Mouse (Mus musculus): ENCODE data around the gene Olfml2a.

Olfml2a gene

DNA sequence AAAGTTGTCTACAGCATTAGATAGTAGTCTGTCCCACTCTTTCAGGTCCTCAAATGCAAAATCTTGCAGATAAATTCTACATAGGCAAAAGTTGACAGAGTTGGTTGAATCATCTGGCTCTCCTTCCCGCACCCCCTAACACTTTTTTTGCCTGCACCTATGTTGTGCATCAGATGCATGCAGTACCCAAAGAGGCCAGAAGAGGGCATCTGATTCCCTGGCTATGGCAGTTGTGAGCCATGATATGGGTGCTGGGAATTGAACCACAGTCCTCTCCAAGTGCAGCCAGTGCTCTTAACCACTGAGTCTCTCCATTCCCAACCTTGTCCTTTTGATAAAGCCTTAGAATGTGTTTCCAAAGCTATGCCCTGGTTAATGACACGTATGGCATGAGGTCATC is 51.7 kb downstream of the Olfml2a start:
- DNase-seq (ENCODE audit: extremely low spot score, low read depth, low spot score): no peak

DNA sequence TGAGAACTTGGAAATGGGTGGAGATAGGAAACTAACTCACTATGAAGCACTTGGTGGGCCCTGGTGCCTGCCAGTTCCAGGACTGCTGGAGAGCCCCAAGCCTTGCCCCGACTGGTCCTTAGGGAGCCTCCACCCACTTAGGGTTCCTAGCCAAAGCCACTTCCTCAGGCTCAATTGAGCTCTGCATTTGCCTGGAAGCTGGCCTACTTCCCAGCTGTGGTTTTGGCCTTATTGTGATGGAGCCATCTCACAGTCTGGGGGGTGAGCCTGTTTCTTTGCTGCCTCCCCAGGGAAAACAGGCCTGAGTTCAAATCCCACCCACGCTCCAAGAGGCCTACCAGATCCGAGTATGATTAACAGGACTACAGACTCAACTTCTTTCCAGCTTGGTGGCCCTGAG is 54.8 kb downstream of the Olfml2a start:
- DNase-seq (ENCODE audit: extremely low spot score, low read depth, low spot score): no peak

DNA sequence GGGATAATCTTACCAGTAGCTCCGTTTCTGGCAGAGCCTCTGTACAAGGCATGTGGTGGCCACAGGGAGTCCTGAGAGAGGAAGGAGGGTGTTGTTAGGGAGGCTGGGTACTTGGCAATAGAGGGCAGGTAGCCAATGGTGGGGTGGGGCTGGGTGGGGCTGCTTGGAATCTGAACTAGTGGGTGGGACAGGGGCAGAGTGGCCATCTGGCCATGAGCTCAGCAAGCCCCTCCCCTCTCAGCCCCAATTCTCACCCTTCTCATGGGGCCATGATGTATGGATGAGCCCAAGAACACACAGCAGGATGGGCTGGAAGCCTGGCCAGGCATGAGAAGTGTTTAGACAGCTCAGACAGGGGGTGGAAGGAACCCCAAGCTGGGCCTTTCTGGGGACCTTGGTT is 55.6 kb downstream of the Olfml2a start:
- DNase-seq (ENCODE audit: extremely low spot score, low read depth, low spot score): no peak

DNA sequence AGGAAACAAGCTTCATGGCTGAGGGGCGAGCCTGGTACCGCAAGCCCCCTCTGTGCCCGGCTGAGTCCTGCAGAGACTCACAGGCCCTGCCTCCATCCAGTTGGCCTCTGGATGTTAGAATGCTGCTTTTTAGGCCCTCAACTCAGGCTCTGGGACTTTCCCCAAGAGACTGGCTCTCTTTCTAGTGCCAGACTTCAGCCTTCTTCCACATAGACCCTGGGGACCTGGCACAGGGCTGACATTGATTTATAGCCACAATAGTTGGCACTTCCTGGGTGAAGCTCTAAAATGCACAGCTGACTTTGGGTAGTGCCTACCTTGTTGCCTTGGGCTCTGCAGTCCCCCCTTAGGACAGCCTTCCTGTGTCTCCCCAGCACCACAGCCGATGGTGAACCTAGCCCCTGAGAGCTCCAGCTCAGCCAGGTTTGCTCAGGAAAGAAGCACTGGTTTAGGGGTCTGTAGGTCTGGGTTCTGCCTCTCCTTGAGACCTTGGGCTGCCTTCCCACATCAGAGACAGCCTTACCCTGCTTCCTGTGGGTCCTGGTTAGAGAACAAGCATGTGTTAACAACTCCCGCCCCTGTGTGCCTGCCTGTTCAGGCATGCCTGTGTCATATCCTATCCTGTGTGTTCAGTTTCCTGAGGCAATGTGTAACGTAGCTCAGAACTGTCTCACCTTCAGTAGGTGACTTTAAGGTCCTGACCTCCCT is 56.2 kb downstream of the Olfml2a start:
- DNase-seq (ENCODE audit: extremely low spot score, low read depth, low spot score): no peak

DNA sequence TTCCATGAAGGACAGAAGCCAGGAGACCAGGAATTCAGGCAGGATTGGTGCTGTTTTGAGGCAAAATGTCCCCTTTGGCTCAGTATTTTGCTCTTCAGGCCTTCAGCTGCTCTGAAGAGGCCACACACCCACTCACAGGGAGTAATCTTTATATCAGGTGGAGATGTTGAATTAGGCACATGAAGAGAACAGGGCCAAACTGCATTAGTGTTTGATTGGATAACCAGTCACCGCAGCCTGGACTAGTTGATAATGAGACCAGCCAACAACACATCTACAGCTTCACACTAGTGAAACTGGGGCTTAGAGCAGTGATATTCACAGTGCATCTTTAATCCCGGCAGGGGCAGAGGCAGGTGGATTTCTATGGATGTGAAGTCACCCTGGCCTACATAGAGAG is 57.2 kb downstream of the Olfml2a start:
- DNase-seq (ENCODE audit: extremely low spot score, low read depth, low spot score): no peak

DNA sequence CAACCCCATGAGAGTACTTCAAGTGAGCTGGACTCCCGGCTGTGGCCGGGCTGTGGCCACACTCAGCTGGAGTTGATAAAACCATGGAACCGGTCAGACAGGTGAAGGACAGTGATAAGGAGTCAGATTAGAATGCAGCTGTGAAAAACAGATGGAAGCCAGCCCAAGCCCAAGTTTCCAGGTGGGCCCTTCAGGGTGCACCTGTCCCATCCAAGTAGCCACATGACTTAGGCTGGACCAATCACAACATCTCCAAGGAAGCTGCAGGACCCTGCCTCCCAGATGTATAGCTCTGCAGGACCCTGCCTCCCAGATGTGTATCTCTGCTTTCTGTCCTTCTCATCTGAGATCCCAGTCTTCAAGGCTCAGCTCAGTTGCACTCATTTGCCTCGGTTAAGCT is 60.2 kb downstream of the Olfml2a start:
- DNase-seq (ENCODE audit: extremely low spot score, low read depth, low spot score): no peak

DNA sequence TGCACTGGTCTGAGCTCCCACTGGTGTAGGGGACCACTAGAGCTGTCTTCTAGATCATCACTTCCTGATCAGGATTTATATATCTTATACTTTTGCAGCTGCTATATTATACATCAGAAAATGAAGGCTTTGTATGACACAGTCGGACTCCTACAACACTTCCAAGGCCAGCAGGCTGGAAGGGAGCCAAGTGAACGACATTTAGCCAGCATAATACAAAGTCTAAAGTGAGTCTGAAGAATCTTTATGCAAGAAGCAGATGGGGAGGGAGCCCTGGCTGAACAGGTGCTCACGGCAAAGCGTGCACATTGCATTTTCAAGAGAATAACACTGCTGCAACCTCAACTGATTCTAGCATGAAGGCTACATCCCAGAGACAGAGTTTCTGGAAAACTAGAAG is 60.7 kb downstream of the Olfml2a start:
- DNase-seq (ENCODE audit: extremely low spot score, low read depth, low spot score): no peak

DNA sequence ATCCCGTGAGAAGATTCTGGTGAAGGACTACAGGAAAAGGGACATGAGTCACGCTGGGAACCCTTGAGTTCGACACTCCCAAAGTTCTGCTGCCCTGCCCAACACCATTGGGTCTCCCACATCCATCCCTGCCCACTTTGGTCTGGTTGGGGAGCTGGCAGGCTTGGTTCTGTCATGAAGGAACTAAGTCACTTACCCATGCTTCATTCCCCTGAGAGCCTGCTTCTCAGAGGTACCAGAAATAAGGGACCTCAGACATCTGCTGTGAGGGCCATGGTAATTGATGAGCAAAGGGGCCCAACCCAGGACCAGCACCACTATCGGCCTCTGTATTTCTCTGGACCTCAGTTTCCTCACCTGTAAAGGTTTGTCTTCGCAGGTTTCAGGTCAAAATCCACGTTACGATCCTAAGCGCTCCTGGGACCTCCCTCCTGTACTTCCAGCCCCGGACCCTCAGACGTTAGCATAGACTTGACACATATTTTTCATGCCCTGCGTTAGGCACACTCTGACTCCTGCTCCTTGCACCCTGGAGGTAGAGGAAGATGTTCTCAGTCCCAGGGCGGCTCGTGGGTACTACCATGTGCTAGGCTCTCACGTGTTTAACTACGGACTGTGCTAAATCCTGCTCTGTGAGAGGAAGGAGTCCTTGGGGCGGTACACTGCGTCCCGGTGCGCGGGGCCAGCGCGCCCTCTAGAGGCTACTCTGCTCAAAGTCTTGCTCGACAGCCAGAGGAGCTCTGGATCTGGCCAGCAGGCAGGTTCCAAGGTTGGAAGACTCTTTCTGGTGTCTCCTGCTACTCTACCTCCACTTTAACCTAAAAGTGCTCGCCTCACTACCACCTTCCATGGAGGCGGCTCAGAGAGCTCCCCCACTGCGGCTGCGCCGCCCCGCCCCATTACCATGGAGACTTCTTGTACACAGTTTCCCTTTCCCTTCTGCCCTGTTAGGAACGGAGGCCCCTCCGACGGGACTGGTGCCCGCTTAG is 65.9 kb downstream of the Olfml2a start, which contains the start of gene Wdr38:
Gene Wdr38, plus strand, starts transcription at position 91 of the 989 bp plus-strand sequence.
- DNase-seq (ENCODE audit: extremely low spot score, low read depth, low spot score): peak; percentile 53

DNA sequence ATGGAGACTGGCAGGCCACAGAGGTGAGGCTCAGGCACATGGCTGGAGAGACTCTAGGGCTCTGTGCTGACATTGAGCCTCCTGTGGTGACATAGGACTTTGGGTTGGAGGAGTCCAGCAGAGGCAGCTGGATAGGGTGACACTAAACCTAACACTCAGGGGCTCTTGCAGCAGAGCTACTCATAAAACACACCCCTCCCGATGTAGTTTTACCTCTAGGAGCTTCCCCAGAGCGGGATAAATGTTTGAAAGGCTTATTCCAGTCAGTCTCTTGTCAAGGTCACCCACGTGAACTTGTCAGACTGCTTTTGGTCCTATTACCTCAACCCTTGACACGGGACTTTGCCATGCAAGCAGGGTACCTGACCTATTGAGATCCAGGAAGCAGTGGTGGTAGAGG is 67.6 kb downstream of the Olfml2a start:
- no peak for DNase-seq (ENCODE audit: extremely low spot score, low read depth, low spot score)

DNA sequence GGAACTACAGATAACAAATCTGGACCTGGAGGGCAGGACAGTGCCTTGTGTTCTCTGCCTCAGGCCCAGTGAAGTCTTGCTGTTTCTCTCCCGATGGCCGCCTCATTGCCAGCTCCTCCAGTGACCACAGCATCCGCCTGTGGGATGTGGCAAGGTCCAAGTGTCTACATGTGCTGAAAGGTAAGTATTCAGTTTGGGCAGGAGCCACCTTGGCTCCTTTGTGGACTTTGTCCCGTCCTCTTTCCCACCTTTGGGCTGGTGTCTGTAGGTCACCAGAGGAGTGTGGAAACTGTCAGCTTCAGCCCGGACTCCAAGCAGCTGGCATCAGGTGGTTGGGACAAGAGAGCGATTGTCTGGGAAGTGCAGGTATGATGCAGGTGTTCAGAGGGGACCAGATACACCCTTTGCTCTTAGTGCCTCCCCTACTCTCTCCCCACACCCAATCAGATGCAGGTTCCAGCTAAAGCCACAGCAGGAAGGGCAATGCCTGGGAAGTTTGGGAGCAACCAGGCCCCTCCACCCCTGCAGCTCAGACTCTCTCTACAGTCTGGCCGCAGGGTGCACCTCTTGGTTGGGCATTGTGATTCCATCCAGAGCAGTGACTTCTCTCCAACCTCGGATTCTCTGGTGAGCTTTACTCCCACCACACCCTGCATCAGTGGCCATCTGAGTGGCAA is 68.3 kb downstream of the Olfml2a start:
- DNase-seq (ENCODE audit: extremely low spot score, low read depth, low spot score): no peak

DNA sequence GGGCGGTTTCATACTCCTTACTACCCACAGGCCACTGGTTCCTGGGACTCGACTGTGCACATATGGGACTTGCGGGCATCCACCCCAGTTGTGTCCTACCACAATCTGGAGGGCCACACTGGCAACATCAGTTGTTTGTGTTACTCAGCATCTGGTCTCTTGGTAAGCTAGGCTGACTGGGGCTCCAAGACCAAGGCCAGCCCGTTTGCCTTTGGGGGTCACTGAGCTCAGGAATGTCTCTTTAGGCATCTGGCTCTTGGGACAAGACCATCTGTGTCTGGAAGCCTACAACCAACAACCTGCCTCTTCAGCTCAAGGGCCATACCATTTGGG is 68.8 kb downstream of the Olfml2a start:
- no peak for DNase-seq (ENCODE audit: extremely low spot score, low read depth, low spot score)

DNA sequence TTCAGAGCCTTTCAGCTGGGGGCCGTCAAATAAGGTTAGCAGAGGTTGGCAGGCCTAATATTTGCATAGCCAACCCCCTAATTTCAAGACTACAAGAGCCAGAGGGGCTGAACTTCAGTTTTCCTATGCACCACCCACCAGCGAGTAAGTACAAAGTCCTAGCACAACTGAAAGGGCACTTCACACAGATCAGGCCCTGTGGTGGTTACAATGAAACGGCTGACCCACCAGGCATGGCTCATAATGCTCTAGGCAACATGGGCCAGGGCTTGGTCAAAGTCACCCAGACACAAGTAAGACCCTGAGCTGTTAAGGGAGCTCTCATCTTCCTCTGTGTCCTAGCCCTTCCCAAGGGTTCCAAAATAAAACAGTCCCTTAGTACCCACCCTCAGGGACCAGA is 70.1 kb downstream of the Olfml2a start:
- no peak for DNase-seq (ENCODE audit: extremely low spot score, low read depth, low spot score)

DNA sequence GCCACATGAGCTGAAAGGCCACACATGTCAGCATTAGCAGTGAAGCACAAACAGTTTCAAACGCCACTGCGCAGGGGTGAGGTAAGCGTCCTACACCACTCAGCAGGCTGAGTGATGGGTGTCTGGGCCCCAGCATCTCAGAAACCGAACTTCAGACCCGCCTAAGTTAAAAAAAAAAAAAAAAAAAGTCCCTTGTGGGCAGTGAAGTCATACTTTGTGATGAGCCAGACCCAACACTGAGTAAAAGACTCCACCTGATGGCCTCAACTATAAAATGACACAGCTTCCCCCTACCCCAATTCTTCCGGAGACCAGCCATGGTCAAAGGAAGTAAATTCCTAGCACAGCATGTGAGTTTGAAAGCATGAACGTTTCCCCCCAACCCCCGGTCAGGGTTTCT is 71.3 kb downstream of the Olfml2a start:
- DNase-seq (ENCODE audit: extremely low spot score, low read depth, low spot score): no peak

DNA sequence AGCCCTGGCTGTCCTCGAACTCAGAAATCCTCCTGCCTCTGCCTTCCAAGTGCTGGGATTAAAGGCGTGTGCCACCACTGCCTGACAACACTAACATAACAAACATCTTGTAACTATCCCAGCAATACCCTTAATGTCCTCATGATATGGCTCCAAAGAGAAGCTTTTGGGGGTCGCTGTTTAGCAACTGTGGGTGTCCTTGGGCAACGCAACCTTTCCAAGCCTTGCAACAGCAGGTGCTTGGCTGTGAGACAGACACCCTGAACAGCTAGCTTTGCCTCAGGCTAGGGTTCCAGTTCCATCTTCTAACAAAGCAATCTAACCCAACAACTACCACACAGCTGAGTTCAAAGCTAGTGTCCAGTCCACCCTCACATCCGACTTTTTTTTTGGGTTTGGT is 71.7 kb downstream of the Olfml2a start:
- no peak for DNase-seq (ENCODE audit: extremely low spot score, low read depth, low spot score)

DNA sequence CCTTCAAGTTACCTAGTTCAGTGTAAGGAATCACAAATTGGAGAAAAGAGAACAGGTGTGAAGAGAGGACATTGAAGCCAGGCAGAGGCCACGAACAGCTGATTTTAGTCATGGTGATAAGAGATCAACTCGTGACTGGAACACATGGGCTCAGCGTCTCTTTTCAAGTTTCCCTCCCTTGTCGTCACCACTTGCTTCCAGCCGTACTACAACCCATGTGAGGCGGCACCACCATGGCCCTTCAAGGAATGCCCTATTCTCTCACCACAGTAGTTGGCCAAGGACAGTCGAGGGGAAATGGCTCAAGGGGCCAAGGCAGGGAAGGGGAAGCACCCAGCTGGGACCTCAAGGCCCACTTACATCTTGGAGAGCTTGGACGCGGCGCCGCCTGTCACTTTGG is 72.6 kb downstream of the Olfml2a start:
- no peak for DNase-seq (ENCODE audit: extremely low spot score, low read depth, low spot score)

DNA sequence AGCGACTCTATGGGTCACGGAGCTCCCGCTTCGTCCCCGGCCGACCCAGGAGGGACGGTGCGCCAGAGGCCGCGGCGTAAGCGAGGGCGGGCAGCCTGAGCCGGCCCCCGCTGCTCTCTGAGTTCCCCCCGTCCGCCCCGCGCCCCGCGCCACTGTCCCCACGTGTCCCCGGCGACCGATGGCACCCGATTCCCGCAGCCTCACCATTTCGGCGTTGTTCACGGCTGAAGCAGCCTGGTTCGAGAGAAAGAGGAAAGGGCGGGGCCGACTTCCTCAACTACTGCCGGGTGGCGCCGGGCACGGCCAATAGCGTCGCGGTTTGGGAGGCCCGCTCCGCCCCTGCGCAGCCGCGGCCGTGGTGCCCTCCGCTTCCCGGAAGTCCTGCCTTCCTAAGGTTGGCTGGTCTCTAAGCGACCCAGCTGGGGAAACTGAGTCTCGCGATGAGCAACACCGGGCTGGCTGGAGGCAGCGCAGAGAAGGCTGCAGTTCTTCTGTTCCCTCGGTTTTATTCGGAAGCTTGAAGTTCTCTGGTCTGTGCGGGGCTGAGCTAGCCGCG is 73.2 kb downstream of the Olfml2a start, which contains the start of gene Arpc5l:
Gene Arpc5l, plus strand, starts transcription at position 469 of the 556 bp plus-strand sequence.
- peak; percentile 33 for DNase-seq (ENCODE audit: extremely low spot score, low read depth, low spot score)

DNA sequence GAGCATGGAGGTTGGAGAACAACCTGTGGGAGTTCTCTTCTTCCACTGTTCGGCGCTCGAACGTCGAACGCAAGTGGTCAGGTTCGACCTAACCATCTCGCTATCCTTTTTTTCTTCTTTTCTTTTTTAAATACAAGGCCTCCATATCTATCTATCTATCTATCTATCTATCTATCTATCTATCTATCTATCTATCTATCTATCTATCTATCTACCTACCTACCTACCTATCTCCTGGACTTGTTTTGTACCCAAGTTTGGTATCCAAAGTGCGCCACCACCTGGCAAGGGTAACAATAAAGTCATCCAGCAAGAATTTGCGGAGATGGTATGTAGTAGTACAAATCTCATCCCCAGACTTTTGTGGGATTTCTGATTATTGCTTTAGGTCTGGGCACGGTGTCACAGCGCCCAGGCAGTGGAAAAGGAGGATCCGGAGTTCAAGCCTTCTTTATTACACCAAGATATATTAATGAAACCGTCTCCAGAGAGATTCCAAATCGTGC is 73.8 kb downstream of the Olfml2a start, which contains the start of gene Rpl35:
Gene Rpl35, minus strand, starts transcription at position 51 of the 506 bp plus-strand sequence.
- DNase-seq (ENCODE audit: extremely low spot score, low read depth, low spot score): no peak

DNA sequence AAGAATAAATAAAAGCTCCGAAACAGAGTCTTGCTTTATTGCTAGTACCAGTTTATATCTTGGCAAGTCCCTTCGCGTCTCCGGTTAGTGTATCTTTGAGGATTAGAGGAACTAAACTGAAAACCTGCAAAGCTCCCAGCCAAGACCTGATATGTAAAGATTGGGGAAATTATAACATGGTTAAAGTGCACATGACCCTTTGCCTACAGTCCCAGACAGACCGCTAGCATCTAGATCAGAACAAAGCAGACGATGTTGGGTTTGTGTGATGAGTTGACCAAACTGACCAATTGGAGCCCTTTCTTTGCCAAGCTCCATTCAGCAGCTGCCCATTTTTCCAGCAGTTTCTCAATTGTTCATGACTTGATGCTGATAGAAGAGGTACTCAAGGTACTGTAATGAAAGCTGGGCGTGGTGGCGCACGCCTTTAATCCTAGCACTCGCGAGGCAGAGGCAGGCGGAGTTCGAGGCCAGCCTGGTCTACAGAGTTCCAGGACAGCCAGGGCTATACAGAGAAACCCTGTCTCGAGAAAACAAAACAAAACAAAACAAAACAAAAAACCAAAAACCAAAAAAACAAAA is 74.5 kb downstream of the Olfml2a start:
- DNase-seq (ENCODE audit: extremely low spot score, low read depth, low spot score): no peak

DNA sequence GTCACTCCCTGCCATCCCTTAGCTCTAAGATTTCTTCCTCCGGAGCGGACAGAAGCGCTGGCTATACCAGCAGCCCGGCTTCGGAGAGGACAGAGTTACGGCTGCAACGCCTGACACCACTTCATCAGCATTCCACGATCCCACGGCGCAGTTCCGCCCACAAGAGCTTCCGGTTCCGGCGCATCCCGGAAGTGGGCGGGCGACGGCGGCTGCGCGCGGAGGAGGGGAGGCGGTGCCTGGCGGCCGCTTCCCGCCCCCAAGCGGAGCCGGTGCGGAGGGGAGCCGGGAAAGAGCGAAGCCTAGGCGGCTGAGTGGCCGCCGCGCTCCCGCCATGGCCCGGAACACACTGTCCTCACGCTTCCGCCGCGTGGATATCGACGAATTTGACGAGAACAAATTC is 76.1 kb downstream of the Olfml2a start:
- peak; percentile 62 for DNase-seq (ENCODE audit: extremely low spot score, low read depth, low spot score)

DNA sequence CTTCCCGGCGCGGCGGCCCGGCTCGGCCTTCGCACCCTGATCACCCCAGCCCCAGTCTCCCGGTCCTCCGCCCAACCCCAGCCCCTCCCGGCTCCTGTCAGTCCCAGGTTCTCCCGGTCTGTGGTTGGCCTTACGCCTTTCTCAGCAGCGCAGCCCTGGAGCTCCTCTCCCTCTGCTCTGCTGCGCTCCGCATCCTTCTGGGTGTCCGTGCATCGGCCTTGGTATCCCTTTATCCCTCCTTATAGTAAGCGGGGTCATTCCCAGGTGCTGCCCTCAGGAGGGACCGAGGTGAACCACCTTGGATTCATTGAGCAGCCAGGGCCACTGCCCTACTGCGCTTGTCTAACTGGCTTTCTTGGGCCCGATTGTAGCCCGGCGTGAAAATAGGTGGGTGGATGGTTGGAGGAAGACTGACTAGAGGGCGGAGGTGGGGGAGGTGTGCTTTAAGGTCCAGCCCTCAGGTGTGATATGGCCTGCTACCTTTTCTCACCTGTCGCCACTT is 76.6 kb downstream of the Olfml2a start:
- DNase-seq (ENCODE audit: extremely low spot score, low read depth, low spot score): no peak

Data from hindlimb bud, embryonic 11.5 days (tissue).